8 mouse cellular contexts compared by ENCODE assay signal in genomic region chr10:128919203-128919631, GRCm38 (mm10). TPM values are rescaled to one million over a fixed set of nuclear protein-coding genes. Genes with fewer than 3 reads are reported as not detected.
DNase-seq lines count a peak whose midpoint lies in the region; ATAC-seq and TF ChIP-seq lines count a peak whose summit lies in the region.

No protein-coding gene starts in this region.

- H3K9me3 ChIP-seq in lung, embryonic 14.5 days (ENCODE audit: low read depth, low read length): no peaks in the 10 kb centered on the region
- no peaks in the 10 kb centered on the region for H3K9me3 ChIP-seq in liver, postnatal 0 days (ENCODE audit: low read length)

- no peak overlapping the region for H3K4me2 ChIP-seq in lung, embryonic 14.5 days
- 0 out of 2 replicates have a peak overlapping the region, but pooled peaks have one; percentile 31 for H3K4me2 ChIP-seq in liver, postnatal 0 days (ENCODE audit: low read depth, low read length)

- 19% methylated on average over 6 of the region's 6 CpGs for WGBS in lung, embryonic 14.5 days
- WGBS in lung, adult 2 months: 40% methylated on average over 6 of the region's 6 CpGs
- WGBS in liver, postnatal 0 days (ENCODE audit: insufficient replicate concordance): 46% methylated on average over 6 of the region's 6 CpGs

- DNase-seq in lung, embryonic 14.5 days: peak; percentile 35
- DNase-seq in lung, adult 2 months: no peak
- DNase-seq in kidney, adult 11 months: peak; percentile 90
- DNase-seq in liver, postnatal 0 days: peak; percentile 53
- no peak for DNase-seq in thymus, postnatal 36 days
- DNase-seq in B cell, adult 2 months: no peak
- DNase-seq in layer of hippocampus, adult 11-12 months (ENCODE audit: low spot score): no peak

- peaks cover 46% of the 10 kb centered on the region for H3K36me3 ChIP-seq in lung, embryonic 14.5 days (ENCODE audit: insufficient read depth)
- H3K36me3 ChIP-seq in liver, postnatal 0 days (replicated peaks; ENCODE audit: insufficient read depth, low read length): 0 out of 2 replicates have a peak, but pooled peaks cover 10% of the 10 kb centered on the region

- no peak for TF ChIP-seq CTCF in lung, embryonic 14.5 days (IDR thresholded peaks at IDR 0.05; ENCODE audit: low read depth)
- TF ChIP-seq CTCF in lung, adult 2 months (IDR thresholded peaks at IDR 0.05; ENCODE audit: insufficient read depth, low read length): no peak
- TF ChIP-seq CTCF in cortical plate, adult 2 months (IDR thresholded peaks at IDR 0.05; ENCODE audit: extremely low read depth, insufficient read depth, low read length): no peak
- no peak for TF ChIP-seq CTCF in liver, postnatal 0 days (IDR thresholded peaks at IDR 0.05; ENCODE audit: low read depth)

- no peak for TF ChIP-seq EP300 in liver, postnatal 0 days (IDR thresholded peaks at IDR 0.05; ENCODE audit: low read depth)

- H3K27ac ChIP-seq in lung, embryonic 14.5 days (ENCODE audit: low read depth): peak overlapping the region; percentile 32; the same call in 1 of the 2 replicates
- 0 out of 2 replicates have a peak overlapping the region, but pooled peaks have one; percentile 19 for H3K27ac ChIP-seq in cortical plate, adult 2 months (ENCODE audit: insufficient read depth, low read length)
- H3K27ac ChIP-seq in liver, postnatal 0 days (ENCODE audit: low read depth): peak overlapping the region; percentile 41

- H3K4me3 ChIP-seq in lung, embryonic 14.5 days (ENCODE audit: low read depth, low read length): no peak overlapping the region
- H3K4me3 ChIP-seq in lung, adult 2 months (replicated peaks; ENCODE audit: extremely low read depth, low read depth, low read length): no peak overlapping the region
- no peak overlapping the region for H3K4me3 ChIP-seq in cortical plate, adult 2 months (ENCODE audit: insufficient read depth, low read length)
- no peak overlapping the region for H3K4me3 ChIP-seq in liver, postnatal 0 days (ENCODE audit: low read depth, low read length)

- H3K4me1 ChIP-seq in lung, embryonic 14.5 days (ENCODE audit: insufficient read depth): peaks cover 3% of the 10 kb centered on the region; the same call in 1 of the 2 replicates
- H3K4me1 ChIP-seq in lung, adult 2 months (ENCODE audit: control insufficient read depth, insufficient read depth, low read length): peaks cover 10% of the 10 kb centered on the region; the same call in 1 of the 2 replicates
- peaks cover 18% of the 10 kb centered on the region for H3K4me1 ChIP-seq in cortical plate, adult 2 months (ENCODE audit: control insufficient read depth, insufficient read depth, low read length)
- peaks cover 37% of the 10 kb centered on the region for H3K4me1 ChIP-seq in liver, postnatal 0 days (ENCODE audit: insufficient read depth)

- H3K27me3 ChIP-seq in lung, embryonic 14.5 days (ENCODE audit: insufficient read depth, low read length): no peaks in the 10 kb centered on the region
- no peaks in the 10 kb centered on the region for H3K27me3 ChIP-seq in liver, postnatal 0 days (ENCODE audit: insufficient read depth, low read length)

- no peak overlapping the region for H3K9ac ChIP-seq in lung, embryonic 14.5 days
- no peak overlapping the region for H3K9ac ChIP-seq in liver, postnatal 0 days (replicated peaks)

- ATAC-seq in lung, embryonic 14.5 days (ENCODE audit: insufficient read depth): no peak
- peak; percentile 41 for ATAC-seq in liver, postnatal 0 days

- no peak for TF ChIP-seq POLR2A in lung, adult 2 months (IDR thresholded peaks at IDR 0.05; ENCODE audit: borderline replicate concordance, extremely low read depth, low read depth, low read length)
- 0 out of 2 replicates have a peak, but pooled peaks have one; percentile 7 for TF ChIP-seq POLR2A in cortical plate, adult 2 months (IDR thresholded peaks at IDR 0.05; ENCODE audit: extremely low read depth, insufficient read depth, low read length)

RNA-seq across cellular contexts. Expression of gene Rdh5, which starts 3.5 kb away (rescaled TPM):
- 10.5 and 12.5 TPM in 2 replicates for polyA plus RNA-seq in lung, embryonic 14.5 days (2014; fragmentation: Nextera tagmentation; extraction: Ambion mirVana)
- polyA plus RNA-seq in lung, adult 2 months (2012; rRNA removed): 20.1 and 20.3 TPM in 2 replicates
- 12.7 and 13.0 TPM in 2 replicates for polyA plus RNA-seq in cortical plate, adult 2 months (2012; rRNA removed)
- polyA plus RNA-seq in liver, postnatal 0 days (2015; fragmentation: Nextera tagmentation; extraction: Ambion mirVana): 54.5 and 63.1 TPM in 2 replicates

RNA-seq across cellular contexts. Expression of gene Bloc1s1, which starts 4.6 kb away (rescaled TPM):
- 175 and 180 TPM in 2 replicates for polyA plus RNA-seq in lung, embryonic 14.5 days (2014; fragmentation: Nextera tagmentation; extraction: Ambion mirVana)
- polyA plus RNA-seq in lung, adult 2 months (2012; rRNA removed): 171 and 192 TPM in 2 replicates
- 221 and 224 TPM in 2 replicates for polyA plus RNA-seq in cortical plate, adult 2 months (2012; rRNA removed)
- polyA plus RNA-seq in liver, postnatal 0 days (2015; fragmentation: Nextera tagmentation; extraction: Ambion mirVana): 128 and 130 TPM in 2 replicates

RNA-seq across cellular contexts. Expression of gene Itga7, which starts 14.4 kb away (rescaled TPM):
- 1.5 and 2.1 TPM in 2 replicates for polyA plus RNA-seq in lung, embryonic 14.5 days (2014; fragmentation: Nextera tagmentation; extraction: Ambion mirVana)
- polyA plus RNA-seq in lung, adult 2 months (2012; rRNA removed): 31.5 and 37.6 TPM in 2 replicates
- polyA plus RNA-seq in cortical plate, adult 2 months (2012; rRNA removed): 24.3 and 24.9 TPM in 2 replicates
- 0.66 and 0.70 TPM in 2 replicates for polyA plus RNA-seq in liver, postnatal 0 days (2015; fragmentation: Nextera tagmentation; extraction: Ambion mirVana)

RNA-seq across cellular contexts. Expression of gene Cd63, which starts 18.4 kb away (rescaled TPM):
- 458 and 459 TPM in 2 replicates for polyA plus RNA-seq in lung, embryonic 14.5 days (2014; fragmentation: Nextera tagmentation; extraction: Ambion mirVana)
- 110 and 132 TPM in 2 replicates for polyA plus RNA-seq in lung, adult 2 months (2012; rRNA removed)
- polyA plus RNA-seq in cortical plate, adult 2 months (2012; rRNA removed): 76.2 and 79.5 TPM in 2 replicates
- polyA plus RNA-seq in liver, postnatal 0 days (2015; fragmentation: Nextera tagmentation; extraction: Ambion mirVana): 271 and 296 TPM in 2 replicates

RNA-seq across cellular contexts. Expression of gene Gdf11, which starts 27.7 kb away (rescaled TPM):
- polyA plus RNA-seq in lung, embryonic 14.5 days (2014; fragmentation: Nextera tagmentation; extraction: Ambion mirVana): 3.5 and 4.5 TPM in 2 replicates
- 0.45 and 0.99 TPM in 2 replicates for polyA plus RNA-seq in lung, adult 2 months (2012; rRNA removed)
- polyA plus RNA-seq in cortical plate, adult 2 months (2012; rRNA removed): 7.2 TPM in 2 replicates
- 0.17 and 0.23 TPM in 2 replicates for polyA plus RNA-seq in liver, postnatal 0 days (2015; fragmentation: Nextera tagmentation; extraction: Ambion mirVana)

Comparison
In these comparisons a context has a peak if more than half of its experiments do, and no peak if none do; other contexts are left out.
1. DNase-seq: peak in lung, embryonic 14.5 days (single experiment), kidney, adult 11 months (single experiment) and liver, postnatal 0 days (single experiment); none in lung, adult 2 months (single experiment), thymus, postnatal 36 days (0 of 2), B cell, adult 2 months (0 of 2) and layer of hippocampus, adult 11-12 months (single experiment).
2. Peak in every context shown above with its lines, with median percentiles within 50 percentile points of each other: H3K27ac ChIP-seq.